Mouse (Mus musculus): Measurements from ENCODE around the gene Stard13.

GRCm38 (mm10) chr5:151246287-151246686, 12.7 kb upstream of the Stard13 start:
- TF ChIP-seq CTCF (IDR thresholded peaks at IDR 0.05; ENCODE audit: borderline replicate concordance, control insufficient read depth, extremely low read depth, insufficient read depth, low read length, poor library complexity) (no peak), POLR2A (IDR thresholded peaks at IDR 0.05; ENCODE audit: control insufficient read depth, extremely low read depth, insufficient read depth, low read length, poor library complexity) (no peak)

Measured in thymus, adult 2 months (tissue).